Mouse (Mus musculus): ENCODE data around the gene Clk3. TPM values are rescaled to one million over a fixed set of nuclear protein-coding genes. Genes with fewer than 3 reads are reported as not detected.

Gene Clk3
- 110 and 117 TPM in 2 replicates for total RNA-seq (2017)

- ATAC-seq (ENCODE audit: extremely low read depth, insufficient number of reproducible peaks, low FRiP score, poor library complexity, severe bottlenecking) = peak; percentile 49
These were observed at the start of gene Clk3 for GRCm38 (mm10) chr9:57765364-57766351. TSS of gene Clk3 (minus strand) at chr9:57765860.

- no peak for ATAC-seq (ENCODE audit: extremely low read depth, insufficient number of reproducible peaks, low FRiP score, poor library complexity, severe bottlenecking)
These were observed 49.2 kb upstream of the Clk3 start for GRCm38 (mm10) chr9:57814866-57815265.

- no peak for ATAC-seq (ENCODE audit: extremely low read depth, insufficient number of reproducible peaks, low FRiP score, poor library complexity, severe bottlenecking)
These were observed 48.4 kb upstream of the Clk3 start for GRCm38 (mm10) chr9:57814014-57814413.

- no peak for ATAC-seq (ENCODE audit: extremely low read depth, insufficient number of reproducible peaks, low FRiP score, poor library complexity, severe bottlenecking)
These were observed 46.4 kb upstream of the Clk3 start for GRCm38 (mm10) chr9:57811793-57812733.

GRCm38 (mm10) chr9:57810691-57811090, 45.0 kb upstream of the Clk3 start:
- ATAC-seq (ENCODE audit: extremely low read depth, insufficient number of reproducible peaks, low FRiP score, poor library complexity, severe bottlenecking) = no peak

GRCm38 (mm10) chr9:57808771-57809310, 43.2 kb upstream of the Clk3 start:
- ATAC-seq (ENCODE audit: extremely low read depth, insufficient number of reproducible peaks, low FRiP score, poor library complexity, severe bottlenecking) = no peak

- no peak for ATAC-seq (ENCODE audit: extremely low read depth, insufficient number of reproducible peaks, low FRiP score, poor library complexity, severe bottlenecking)
These were observed 41.6 kb upstream of the Clk3 start for GRCm38 (mm10) chr9:57807174-57807651.

- no peak for ATAC-seq (ENCODE audit: extremely low read depth, insufficient number of reproducible peaks, low FRiP score, poor library complexity, severe bottlenecking)
These were observed 40.4 kb upstream of the Clk3 start for GRCm38 (mm10) chr9:57806066-57806481.

GRCm38 (mm10) chr9:57805087-57805737, 39.6 kb upstream of the Clk3 start:
- ATAC-seq (ENCODE audit: extremely low read depth, insufficient number of reproducible peaks, low FRiP score, poor library complexity, severe bottlenecking) = no peak

GRCm38 (mm10) chr9:57803839-57804238, 38.2 kb upstream of the Clk3 start:
- no peak for ATAC-seq (ENCODE audit: extremely low read depth, insufficient number of reproducible peaks, low FRiP score, poor library complexity, severe bottlenecking)

- ATAC-seq (ENCODE audit: extremely low read depth, insufficient number of reproducible peaks, low FRiP score, poor library complexity, severe bottlenecking) = no peak
These were observed 37.4 kb upstream of the Clk3 start for GRCm38 (mm10) chr9:57803047-57803446.

GRCm38 (mm10) chr9:57800325-57800975, 34.8 kb upstream of the Clk3 start:
- peak; percentile 66; the same call in 1 of the 2 replicates for ATAC-seq (ENCODE audit: extremely low read depth, insufficient number of reproducible peaks, low FRiP score, poor library complexity, severe bottlenecking)

GRCm38 (mm10) chr9:57798725-57799253, 33.1 kb upstream of the Clk3 start:
- ATAC-seq (ENCODE audit: extremely low read depth, insufficient number of reproducible peaks, low FRiP score, poor library complexity, severe bottlenecking) = no peak

GRCm38 (mm10) chr9:57797456-57797855, 31.8 kb upstream of the Clk3 start:
- no peak for ATAC-seq (ENCODE audit: extremely low read depth, insufficient number of reproducible peaks, low FRiP score, poor library complexity, severe bottlenecking)

GRCm38 (mm10) chr9:57789733-57790132, 24.1 kb upstream of the Clk3 start:
- no peak for ATAC-seq (ENCODE audit: extremely low read depth, insufficient number of reproducible peaks, low FRiP score, poor library complexity, severe bottlenecking)

GRCm38 (mm10) chr9:57782656-57783055, 17.0 kb upstream of the Clk3 start:
- ATAC-seq (ENCODE audit: extremely low read depth, insufficient number of reproducible peaks, low FRiP score, poor library complexity, severe bottlenecking) = no peak

GRCm38 (mm10) chr9:57775736-57776135, 10.1 kb upstream of the Clk3 start:
- ATAC-seq (ENCODE audit: extremely low read depth, insufficient number of reproducible peaks, low FRiP score, poor library complexity, severe bottlenecking) = no peak

GRCm38 (mm10) chr9:57775026-57775425, 9.4 kb upstream of the Clk3 start:
- ATAC-seq (ENCODE audit: extremely low read depth, insufficient number of reproducible peaks, low FRiP score, poor library complexity, severe bottlenecking) = no peak
